In genomic region chr10:125948842-125949474, GRCm38 (mm10) we compare ENCODE assay signal across 9 mouse cellular contexts. TPM values are rescaled to one million over a fixed set of nuclear protein-coding genes. Genes with fewer than 3 reads are reported as not detected.
DNase-seq lines count a peak whose midpoint lies in the region; ATAC-seq lines count a peak whose summit lies in the region.
"Had no signal": no experiment of that assay in that cellular context is flagged by ENCODE, and none has a peak within 500 bp of the region (broad histone marks: within the 10 kb centered on the region; RNA-seq: fewer than 3 reads in every experiment).

No protein-coding gene starts in this region.

- 21% methylated on average over 15 of the region's 15 CpGs for WGBS in heart, embryonic 11.5 days (ENCODE audit: insufficient replicate concordance)
- 24% methylated on average over 15 of the region's 15 CpGs for WGBS in limb, embryonic 15.5 days

- no peaks in the 10 kb centered on the region for H3K9me3 ChIP-seq in heart, embryonic 11.5 days (replicated peaks; ENCODE audit: control insufficient read depth, low read length)
- H3K9me3 ChIP-seq in limb, embryonic 15.5 days: no peaks in the 10 kb centered on the region

- intact Hi-C loops in heart, postnatal 36 days (cut with DNase I): no loop called here

- no peak overlapping the region for H3K4me3 ChIP-seq in heart, embryonic 11.5 days (ENCODE audit: low read depth, low read length)
- peak overlapping the region; percentile 16 for H3K4me3 ChIP-seq in limb, embryonic 15.5 days

- no peak overlapping the region for H3K9ac ChIP-seq in heart, embryonic 11.5 days (ENCODE audit: low read depth, low read length)
- H3K9ac ChIP-seq in limb, embryonic 15.5 days: no peak overlapping the region

- no peaks in the 10 kb centered on the region for H3K36me3 ChIP-seq in heart, embryonic 11.5 days (ENCODE audit: control insufficient read depth, insufficient read depth, low read length)
- H3K36me3 ChIP-seq in limb, embryonic 15.5 days: no peaks in the 10 kb centered on the region

- H3K4me2 ChIP-seq in heart, embryonic 11.5 days: peak overlapping the region; percentile 42
- peak overlapping the region; percentile 36 for H3K4me2 ChIP-seq in limb, embryonic 15.5 days

- H3K4me1 ChIP-seq in heart, embryonic 11.5 days (ENCODE audit: control insufficient read depth, insufficient read depth, low read length): no peaks in the 10 kb centered on the region
- peaks cover 10% of the 10 kb centered on the region for H3K4me1 ChIP-seq in limb, embryonic 15.5 days

- no peak overlapping the region for H3K27ac ChIP-seq in heart, embryonic 11.5 days (ENCODE audit: low read depth, low read length)
- 0 out of 2 replicates have a peak overlapping the region, but pooled peaks have one; percentile 13 for H3K27ac ChIP-seq in limb, embryonic 15.5 days
- H3K27ac ChIP-seq: macrophage had no signal

- peaks cover 34% of the 10 kb centered on the region for H3K27me3 ChIP-seq in heart, embryonic 11.5 days (ENCODE audit: control insufficient read depth, insufficient read depth, low read length)
- H3K27me3 ChIP-seq in limb, embryonic 15.5 days: no peaks in the 10 kb centered on the region

- ATAC-seq in heart, embryonic 11.5 days (replicated peaks; ENCODE audit: insufficient number of reproducible peaks, low FRiP score, low TSS enrichment): no peak
- ATAC-seq in limb, embryonic 15.5 days (ENCODE audit: insufficient number of reproducible peaks, low FRiP score, low TSS enrichment, low read depth): no peak

- no peak for DNase-seq in heart, postnatal 36 days
- peak; percentile 37 for DNase-seq in NIH3T3 (ENCODE audit: low read depth)
- peak; percentile 9 for DNase-seq in gastrocnemius, postnatal 25 days
- DNase-seq in testis, postnatal 10 days (ENCODE audit: low spot score): no peak
- no peak for DNase-seq in ovary, postnatal 36 days (ENCODE audit: low spot score)
- DNase-seq in B cell, adult 2 months: no peak

RNA-seq across cellular contexts. Expression of gene Lrig3, which starts 17.0 kb away (rescaled TPM):
- 2.4 and 2.6 TPM in 2 replicates for polyA plus RNA-seq in heart, embryonic 11.5 days (2014; fragmentation: Nextera tagmentation; extraction: Ambion mirVana)
- 1 to 10 TPM; 1.7 to 2.3 TPM for total RNA-seq in heart, postnatal 36 days (2021)
- total RNA-seq in gastrocnemius, postnatal 25 days (2021): 1 to 10 TPM; 3.5 to 5.5 TPM
- polyA plus RNA-seq in limb, embryonic 15.5 days (2015; fragmentation: Nextera tagmentation; extraction: Ambion mirVana): 25.7 and 34.8 TPM in 2 replicates

Comparison
In these comparisons a context has a peak if more than half of its experiments do, and no peak if none do; other contexts are left out.
1. DNase-seq: peak in NIH3T3 (single experiment) and gastrocnemius, postnatal 25 days (single experiment); none in heart, postnatal 36 days (0 of 2), testis, postnatal 10 days (single experiment), ovary, postnatal 36 days (single experiment) and B cell, adult 2 months (0 of 2).